Mouse (Mus musculus) erythroid progenitor cell, adult 5-6 weeks (primary cell): ENCODE data around the gene Hoxd4. TPM values are rescaled to one million over a fixed set of nuclear protein-coding genes. Genes with fewer than 3 reads are reported as not detected.

Experiments used
- ATAC-seq: replicated peaks from 2 replicates; pipeline ENCODE4 v1.8.0; 2016; ENCODE audit warnings: moderate number of reproducible peaks, mild to moderate bottlenecking, moderate TSS enrichment, inconsistent platforms; ENCODE audit not compliant: poor library complexity, low FRiP score, severe bottlenecking
- total RNA-seq, 2 experiments: library from RNA; stranded (forward) in 1 of 2; stranded (reverse) in 1 of 2; fragments of 150-400 nt in 1 of 2; fragments of 186-747, 209-891 nt in 1 of 2; gene quantifications; 2 replicates each; pipeline versions ENCODE4 v1.2.3 to v1.2.4; 2015 to 2017; ENCODE audit warnings: low replicate concordance in 2 of 2

Gene Hoxd4
- total RNA-seq, 2 experiments from 2014 or later: not detected

GRCm38 (mm10) chr2:74737578-74738070, 25.9 kb downstream of the Hoxd4 start:
- no peak for ATAC-seq

DNA sequence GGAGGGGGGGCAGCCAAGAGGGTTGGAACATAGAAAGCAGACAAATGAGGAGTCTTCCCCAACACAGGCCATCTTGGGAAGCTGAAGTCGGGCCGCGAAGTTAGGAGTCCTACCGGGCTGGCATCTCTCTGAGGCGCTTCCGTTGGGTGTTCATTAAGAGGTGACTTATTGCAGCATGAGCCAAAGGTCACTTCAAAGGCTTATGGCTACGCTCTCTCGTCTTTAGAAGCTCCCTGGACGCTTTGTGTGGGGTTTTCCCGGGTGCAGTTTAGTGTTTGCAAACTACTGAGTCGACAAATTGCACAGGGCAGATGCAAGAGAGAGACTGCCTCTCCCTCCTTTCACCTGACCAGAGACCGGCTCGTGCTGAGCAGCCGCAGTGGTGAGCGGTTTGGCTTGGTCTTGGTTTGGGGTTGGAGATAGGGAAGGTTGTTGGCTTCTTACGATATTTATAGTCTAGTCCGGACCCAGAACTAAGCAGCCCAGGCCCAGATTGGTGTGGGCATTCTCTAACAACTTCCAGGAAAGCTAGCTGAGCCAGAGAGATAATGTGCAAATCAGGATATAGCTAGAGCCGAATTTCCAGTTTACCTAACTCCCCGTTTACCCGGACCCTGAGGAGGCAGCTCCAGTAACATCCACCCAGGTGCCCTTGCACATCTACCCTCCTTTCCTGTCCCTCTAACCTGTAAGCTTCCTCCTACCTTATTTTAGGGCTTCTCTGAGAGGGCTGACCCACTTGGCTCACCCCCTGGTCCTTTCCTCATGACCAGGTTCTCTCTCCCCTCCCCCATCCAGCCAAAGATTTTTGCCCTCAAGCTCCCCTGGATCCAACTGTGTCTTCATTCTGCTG, 27.1 kb downstream of the Hoxd4 start:
- ATAC-seq: no peak

GRCm38 (mm10) chr2:74739476-74739800, 27.7 kb downstream of the Hoxd4 start:
- ATAC-seq: no peak

- no peak for ATAC-seq
These were observed 28.1 kb downstream of the Hoxd4 start for GRCm38 (mm10) chr2:74739869-74740268.

DNA sequence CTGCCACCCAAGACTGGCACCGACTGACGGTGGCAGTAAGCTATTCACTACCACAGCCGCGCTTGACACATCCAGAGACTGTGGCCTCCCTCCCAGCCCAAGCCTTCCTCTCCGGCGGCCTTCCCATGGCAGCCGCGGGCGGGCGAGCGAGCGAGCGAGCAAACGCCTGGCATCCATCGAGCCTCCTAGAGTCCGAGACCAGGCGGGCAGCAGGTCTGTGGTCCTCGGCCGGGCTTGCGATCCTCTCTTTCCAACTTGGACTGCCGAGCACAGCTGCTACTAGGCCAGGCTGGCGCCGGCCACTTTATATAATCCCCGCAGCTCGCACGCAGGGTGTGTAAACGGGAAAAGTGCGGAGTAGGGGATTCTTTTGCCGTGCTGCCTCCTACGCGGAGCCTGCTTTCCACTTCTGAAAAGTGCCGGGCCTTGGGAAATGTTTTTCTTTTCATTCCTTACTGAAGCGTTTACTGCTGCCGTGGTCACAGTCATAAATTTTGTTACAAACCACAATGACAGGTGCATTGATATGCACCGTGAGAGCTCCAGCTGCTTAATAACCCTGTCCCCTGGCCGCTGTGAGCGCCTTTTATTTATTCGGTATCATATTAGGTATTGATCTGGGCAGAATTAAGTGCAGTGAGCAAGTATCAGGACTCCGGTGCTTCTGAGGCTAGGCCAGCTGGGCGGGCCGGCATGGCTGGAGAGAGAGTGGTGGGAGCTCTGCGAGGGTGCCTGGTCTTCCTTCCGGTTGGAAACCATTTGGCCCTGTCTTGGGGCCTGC, 28.8 kb downstream of the Hoxd4 start:
- ATAC-seq: no peak

GRCm38 (mm10) chr2:74741252-74741978, 29.7 kb downstream of the Hoxd4 start:
- ATAC-seq: no peak

- ATAC-seq: no peak
These were observed 30.2 kb downstream of the Hoxd4 start for GRCm38 (mm10) chr2:74741979-74742277.

- ATAC-seq: no peak
These were observed 34.0 kb downstream of the Hoxd4 start for GRCm38 (mm10) chr2:74745540-74746297.

GRCm38 (mm10) chr2:74746298-74746921, 34.7 kb downstream of the Hoxd4 start:
- ATAC-seq: no peak

DNA sequence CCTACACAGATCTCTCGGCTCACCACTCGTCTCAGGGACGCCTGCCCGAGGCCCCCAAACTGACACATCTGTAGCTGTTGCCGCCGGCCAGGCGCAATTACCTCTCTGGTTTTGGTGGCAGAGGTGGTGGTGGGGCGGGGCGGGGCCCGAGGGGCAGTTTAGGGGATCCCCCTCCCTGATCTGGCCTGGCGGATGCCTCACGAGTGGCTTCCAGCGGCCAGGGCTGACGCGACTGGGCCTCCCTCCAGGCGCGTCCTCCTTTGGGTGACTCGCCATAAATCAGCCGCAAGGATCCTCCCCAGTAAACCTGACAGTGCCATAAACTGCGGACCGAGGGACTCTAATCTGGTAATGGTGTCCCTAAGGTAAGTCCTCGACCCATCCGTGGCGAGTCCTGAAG, 35.3 kb downstream of the Hoxd4 start:
- ATAC-seq: no peak

DNA sequence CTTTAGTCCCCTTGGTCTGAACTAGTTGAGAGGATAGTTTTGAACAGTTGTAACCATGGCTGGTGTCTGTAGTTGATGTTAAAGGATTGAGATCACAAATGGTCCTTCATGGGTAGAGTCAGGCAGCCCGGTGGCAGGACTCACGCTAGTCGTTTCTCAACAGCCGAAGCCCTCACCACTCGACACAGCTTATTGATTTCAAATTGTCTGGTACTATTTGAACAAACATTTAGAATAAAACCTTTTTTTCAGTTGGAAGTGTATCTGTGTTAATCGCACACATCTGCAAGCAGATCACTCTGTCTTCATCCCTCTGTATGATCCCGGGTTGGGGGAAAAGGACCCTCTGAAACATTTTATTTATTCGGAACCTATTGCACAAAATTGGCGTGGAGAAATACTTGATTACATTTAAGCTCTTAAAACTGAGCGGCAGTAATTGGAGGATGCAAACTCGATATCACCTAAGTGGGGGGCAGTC, 36.0 kb downstream of the Hoxd4 start:
- no peak for ATAC-seq

- no peak for ATAC-seq
These were observed 36.8 kb downstream of the Hoxd4 start for GRCm38 (mm10) chr2:74748436-74748995.

DNA sequence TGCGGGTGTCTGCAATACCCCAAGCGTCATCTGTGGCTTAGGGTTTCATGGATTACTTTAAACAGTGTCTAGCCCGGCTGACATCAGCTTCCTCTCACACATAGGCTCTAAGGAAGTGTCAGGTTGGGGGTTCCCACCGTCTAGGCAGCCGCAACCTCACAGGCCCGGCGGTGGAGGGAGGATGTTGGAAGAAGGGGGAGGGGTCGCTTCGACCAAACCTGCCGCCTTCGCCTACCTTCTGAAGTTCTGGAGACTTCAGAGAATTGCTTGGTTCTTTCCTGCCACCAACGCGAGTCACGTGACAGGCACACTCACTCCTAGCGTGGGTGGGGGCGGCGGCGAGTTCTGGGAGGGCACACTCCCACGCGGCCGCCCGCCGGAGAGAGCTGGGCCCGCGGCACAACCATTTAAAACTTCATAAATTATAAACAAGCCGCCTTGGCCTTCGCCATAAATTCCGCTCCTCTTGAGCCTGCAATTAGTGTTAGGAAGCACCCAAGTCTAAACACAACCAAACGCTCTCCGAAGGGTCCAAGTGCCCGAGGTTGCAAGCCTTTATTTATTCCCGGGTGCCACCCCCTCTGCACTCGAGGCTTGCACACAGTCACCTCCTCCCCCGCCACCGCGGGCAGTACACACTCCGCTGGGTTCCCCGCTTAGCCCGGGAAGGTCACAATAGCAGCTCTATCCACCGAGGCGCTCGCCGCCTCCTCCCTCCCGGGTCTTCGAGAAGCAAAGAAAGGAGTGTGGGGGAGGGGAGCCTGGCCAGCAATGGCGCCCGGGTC, 37.8 kb downstream of the Hoxd4 start:
- no peak for ATAC-seq

DNA sequence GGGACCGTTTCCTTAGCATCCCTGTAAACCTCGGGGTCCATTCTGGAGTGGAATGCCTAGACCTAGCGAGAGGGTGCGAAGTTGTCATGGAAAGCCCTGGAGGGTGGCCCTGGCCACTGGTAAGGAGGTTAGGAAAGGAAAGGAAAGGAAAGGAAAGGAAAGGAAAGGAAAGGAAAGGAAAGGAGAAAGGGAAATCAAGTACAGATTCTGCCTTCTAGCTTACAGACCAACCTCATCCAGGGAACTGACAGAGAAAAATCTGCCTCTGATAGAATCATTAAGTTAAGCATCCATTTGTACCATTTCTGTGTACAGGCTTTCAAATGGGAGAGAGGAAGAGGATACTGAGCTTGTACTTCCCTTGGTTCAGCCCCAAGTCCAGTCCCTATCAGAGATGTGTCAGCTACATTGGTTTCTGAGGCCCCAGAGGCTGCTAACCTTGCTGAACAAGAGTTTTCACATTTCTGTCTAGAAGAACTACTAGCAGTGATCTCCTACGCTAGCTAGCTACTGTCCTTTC, 39.1 kb downstream of the Hoxd4 start:
- ATAC-seq: no peak

GRCm38 (mm10) chr2:74751861-74752260, 40.1 kb downstream of the Hoxd4 start:
- ATAC-seq: no peak

DNA sequence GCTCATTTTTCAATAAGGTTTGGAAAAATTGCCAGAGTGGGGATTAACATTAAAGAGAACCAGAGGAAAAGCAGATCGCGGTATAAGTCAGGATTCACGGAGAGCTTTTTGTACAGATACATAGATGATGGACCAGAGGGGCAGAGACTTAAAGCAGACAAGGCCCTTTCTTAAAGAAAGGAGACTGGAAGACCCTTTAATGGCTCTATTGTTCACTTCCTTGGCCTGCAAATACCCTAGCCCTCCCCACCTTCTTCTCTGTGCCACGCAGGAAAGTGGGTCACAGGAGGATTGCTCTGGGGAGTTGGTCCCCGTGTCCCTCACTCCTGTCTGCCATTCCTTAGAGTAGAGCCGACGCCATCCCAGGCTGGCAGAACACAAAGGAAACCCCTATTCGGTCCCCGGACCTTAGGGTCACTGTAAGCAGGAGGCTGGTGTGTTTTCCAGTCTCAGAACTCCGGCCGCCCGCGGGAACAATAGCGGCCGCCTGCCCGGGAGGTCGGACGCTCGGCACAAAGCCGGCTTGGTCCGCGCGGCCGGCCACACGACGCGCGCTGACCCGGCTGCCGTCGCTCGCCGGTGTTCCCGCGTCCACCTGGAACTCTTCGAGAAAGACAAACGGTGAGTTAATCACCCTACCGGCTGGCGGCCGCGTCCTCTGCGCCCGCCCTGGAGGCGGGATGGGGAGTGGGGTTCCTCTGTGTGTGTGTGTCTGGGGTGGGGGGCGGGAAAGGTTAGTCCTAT, 40.9 kb downstream of the Hoxd4 start:
- ATAC-seq: no peak

DNA sequence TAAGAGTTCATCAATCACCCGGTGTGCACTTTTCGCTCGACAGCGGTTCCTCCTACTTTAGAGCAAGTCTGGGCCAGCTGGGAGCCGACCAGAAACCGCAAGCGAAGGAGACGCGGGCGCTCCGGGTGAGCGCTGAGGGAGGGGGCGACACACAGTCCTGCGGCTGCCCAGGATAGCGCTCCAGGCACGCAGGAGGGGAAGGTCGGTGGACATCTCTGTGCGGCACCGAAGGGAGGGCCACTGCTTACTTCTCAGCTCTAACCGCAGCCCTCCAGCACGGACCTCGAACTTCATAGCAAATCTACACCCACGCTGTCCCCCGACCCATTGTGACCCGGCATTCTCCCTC, 41.4 kb downstream of the Hoxd4 start:
- ATAC-seq: no peak
